Mouse (Mus musculus): ENCODE results near the gene Aldh1b1. TPM values are rescaled to one million over a fixed set of nuclear protein-coding genes. Genes with fewer than 3 reads are reported as not detected.
A peak's percentile ranks its signal among the peaks of the same experiment; 100 is the strongest.

Gene Aldh1b1
- polyA plus RNA-seq, 1 experiment from 2014 or later = 638 TPM

GRCm38 (mm10) chr4:45820074-45820830, 21.4 kb downstream of the Aldh1b1 start:
- Histone ChIP-seq H3K27ac (ENCODE audit: low read length) (no peak overlapping the region), H3K9me3 (ENCODE audit: control insufficient read depth, low read length) (no peaks in the 10 kb centered on the region), H3K4me1 (ENCODE audit: control insufficient read depth, insufficient read depth, low read length) (peaks cover 14% of the 10 kb centered on the region), H3K9ac (ENCODE audit: low read depth, low read length) (no peak overlapping the region), H3K4me2 (ENCODE audit: low read depth, low read length) (no peak overlapping the region), H3K36me3 (ENCODE audit: control insufficient read depth, insufficient read depth, low read length) (no peaks in the 10 kb centered on the region), H3K4me3 (ENCODE audit: low read length) (no peak overlapping the region), H3K27me3 (replicated peaks; ENCODE audit: control insufficient read depth, insufficient read depth, low read length) (peaks cover 17% of the 10 kb centered on the region)
- WGBS = 39% methylated on average over 8 of the region's 8 CpGs
- ATAC-seq = 0 out of 2 replicates have a peak, but pooled peaks have one; percentile 16

GRCm38 (mm10) chr4:45821995-45822394, 23.2 kb downstream of the Aldh1b1 start:
- H3K9ac ChIP-seq (ENCODE audit: low read depth, low read length) = no peak overlapping the region
- H3K4me3 ChIP-seq (ENCODE audit: low read length) = no peak overlapping the region
- peaks cover 33% of the 10 kb centered on the region for H3K27me3 ChIP-seq (replicated peaks; ENCODE audit: control insufficient read depth, insufficient read depth, low read length)
- 40% methylated on average over 3 of the region's 3 CpGs for WGBS
- H3K9me3 ChIP-seq (ENCODE audit: control insufficient read depth, low read length) = no peaks in the 10 kb centered on the region
- no peaks in the 10 kb centered on the region for H3K36me3 ChIP-seq (ENCODE audit: control insufficient read depth, insufficient read depth, low read length)
- no peak for ATAC-seq
- no peak overlapping the region for H3K27ac ChIP-seq (ENCODE audit: low read length)
- peaks cover 19% of the 10 kb centered on the region for H3K4me1 ChIP-seq (ENCODE audit: control insufficient read depth, insufficient read depth, low read length)
- H3K4me2 ChIP-seq (ENCODE audit: low read depth, low read length) = no peak overlapping the region

- Histone ChIP-seq H3K27me3 (replicated peaks; ENCODE audit: control insufficient read depth, insufficient read depth, low read length) (peaks cover 43% of the 10 kb centered on the region), H3K9ac (ENCODE audit: low read depth, low read length) (no peak overlapping the region)
- ATAC-seq = no peak
Measured at GRCm38 (mm10) chr4:45822781-45823575, 24.2 kb downstream of the Aldh1b1 start.

GRCm38 (mm10) chr4:45824049-45824760, 25.4 kb downstream of the Aldh1b1 start:
- H3K4me3 ChIP-seq (ENCODE audit: low read length) = no peak overlapping the region
- WGBS = 22% methylated on average over 10 of the region's 10 CpGs
- H3K9ac ChIP-seq (ENCODE audit: low read depth, low read length) = no peak overlapping the region
- no peak overlapping the region for H3K4me2 ChIP-seq (ENCODE audit: low read depth, low read length)
- H3K27me3 ChIP-seq (replicated peaks; ENCODE audit: control insufficient read depth, insufficient read depth, low read length) = peaks cover 51% of the 10 kb centered on the region
- no peaks in the 10 kb centered on the region for H3K36me3 ChIP-seq (ENCODE audit: control insufficient read depth, insufficient read depth, low read length)
- H3K27ac ChIP-seq (ENCODE audit: low read length) = no peak overlapping the region
- H3K9me3 ChIP-seq (ENCODE audit: control insufficient read depth, low read length) = no peaks in the 10 kb centered on the region
- peaks cover 12% of the 10 kb centered on the region for H3K4me1 ChIP-seq (ENCODE audit: control insufficient read depth, insufficient read depth, low read length)
- ATAC-seq = no peak

More at GRCm38 (mm10) chr4:45822781-45823575, 24.2 kb downstream of the Aldh1b1 start:
- Histone ChIP-seq H3K4me3 (ENCODE audit: low read length) (no peak overlapping the region), H3K4me2 (ENCODE audit: low read depth, low read length) (no peak overlapping the region), H3K9me3 (ENCODE audit: control insufficient read depth, low read length) (no peaks in the 10 kb centered on the region), H3K4me1 (ENCODE audit: control insufficient read depth, insufficient read depth, low read length) (peaks cover 19% of the 10 kb centered on the region), H3K27ac (ENCODE audit: low read length) (no peak overlapping the region), H3K36me3 (ENCODE audit: control insufficient read depth, insufficient read depth, low read length) (no peaks in the 10 kb centered on the region)
- WGBS = 42% methylated on average over 11 of the region's 11 CpGs

- H3K9ac ChIP-seq (ENCODE audit: low read depth, low read length) = no peak overlapping the region
- peaks cover 55% of the 10 kb centered on the region for H3K27me3 ChIP-seq (replicated peaks; ENCODE audit: control insufficient read depth, insufficient read depth, low read length)
- no peak for ATAC-seq
- 31% methylated on average over 14 of the region's 14 CpGs for WGBS
- no peaks in the 10 kb centered on the region for H3K9me3 ChIP-seq (ENCODE audit: control insufficient read depth, low read length)
- H3K4me3 ChIP-seq (ENCODE audit: low read length) = no peak overlapping the region
- H3K27ac ChIP-seq (ENCODE audit: low read length) = no peak overlapping the region
- H3K4me2 ChIP-seq (ENCODE audit: low read depth, low read length) = no peak overlapping the region
- H3K36me3 ChIP-seq (ENCODE audit: control insufficient read depth, insufficient read depth, low read length) = no peaks in the 10 kb centered on the region
- H3K4me1 ChIP-seq (ENCODE audit: control insufficient read depth, insufficient read depth, low read length) = peaks cover 6% of the 10 kb centered on the region; the same call in 1 of the 2 replicates
Measured at GRCm38 (mm10) chr4:45824761-45825556, 26.1 kb downstream of the Aldh1b1 start.

DNA sequence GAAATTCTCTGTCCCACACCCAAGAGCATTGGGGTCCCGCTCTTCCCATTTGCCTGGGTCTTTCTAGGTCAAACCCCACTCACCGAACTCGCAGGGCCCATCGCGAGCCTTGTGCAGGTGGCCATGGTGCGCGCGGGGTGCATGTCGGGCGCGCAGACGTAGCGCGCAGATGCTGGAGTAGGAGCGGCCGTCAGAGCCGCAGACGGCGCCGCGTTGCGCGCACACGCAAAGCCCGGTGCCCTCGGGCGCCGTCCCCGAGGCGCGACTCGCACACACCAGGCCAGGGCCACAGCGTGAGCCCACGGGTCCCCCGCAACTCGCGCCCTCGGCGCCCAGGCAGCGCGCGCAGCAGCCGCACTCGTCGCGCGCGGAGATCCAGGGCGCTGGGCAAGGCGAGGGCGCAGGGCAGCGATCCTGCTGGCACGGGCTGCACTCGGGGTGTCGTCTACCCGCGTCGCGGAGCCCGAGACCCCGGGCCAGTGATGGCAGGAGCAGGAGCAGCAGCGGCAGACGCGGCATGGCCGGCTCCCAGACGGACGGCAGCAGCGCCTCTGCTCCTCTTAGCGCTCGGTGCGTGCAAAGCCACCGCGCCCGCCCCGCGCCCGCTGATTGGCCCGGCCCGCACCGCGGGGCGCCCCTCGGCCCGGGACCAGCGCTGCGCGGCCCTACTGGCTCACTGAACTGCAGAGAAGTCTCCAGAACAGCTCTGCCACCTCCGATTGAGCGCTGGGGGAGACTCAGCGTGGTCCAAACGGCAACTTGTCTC, 27.6 kb downstream of the Aldh1b1 start, which contains the start of gene Igfbpl1:
Gene Igfbpl1 (minus strand): TSS at position 649 of the 766 bp plus-strand sequence.
- Histone ChIP-seq H3K4me1 (ENCODE audit: control insufficient read depth, insufficient read depth, low read length) (peaks cover 6% of the 10 kb centered on the region; the same call in 1 of the 2 replicates), H3K9me3 (ENCODE audit: control insufficient read depth, low read length) (no peaks in the 10 kb centered on the region), H3K27me3 (replicated peaks; ENCODE audit: control insufficient read depth, insufficient read depth, low read length) (peaks cover 55% of the 10 kb centered on the region), H3K36me3 (ENCODE audit: control insufficient read depth, insufficient read depth, low read length) (no peaks in the 10 kb centered on the region), H3K4me2 (ENCODE audit: low read depth, low read length) (peak within 1 kb of the TSS; percentile 73), H3K4me3 (ENCODE audit: low read length) (peak within 1 kb of the TSS; percentile 48), H3K27ac (ENCODE audit: low read length) (no peak within 1 kb of the TSS), H3K9ac (ENCODE audit: low read depth, low read length) (no peak within 1 kb of the TSS)
- WGBS = under 1% methylated on average over 89 of the region's 91 CpGs
- ATAC-seq = 0 out of 2 replicates have a peak, but pooled peaks have one; percentile 26

DNA sequence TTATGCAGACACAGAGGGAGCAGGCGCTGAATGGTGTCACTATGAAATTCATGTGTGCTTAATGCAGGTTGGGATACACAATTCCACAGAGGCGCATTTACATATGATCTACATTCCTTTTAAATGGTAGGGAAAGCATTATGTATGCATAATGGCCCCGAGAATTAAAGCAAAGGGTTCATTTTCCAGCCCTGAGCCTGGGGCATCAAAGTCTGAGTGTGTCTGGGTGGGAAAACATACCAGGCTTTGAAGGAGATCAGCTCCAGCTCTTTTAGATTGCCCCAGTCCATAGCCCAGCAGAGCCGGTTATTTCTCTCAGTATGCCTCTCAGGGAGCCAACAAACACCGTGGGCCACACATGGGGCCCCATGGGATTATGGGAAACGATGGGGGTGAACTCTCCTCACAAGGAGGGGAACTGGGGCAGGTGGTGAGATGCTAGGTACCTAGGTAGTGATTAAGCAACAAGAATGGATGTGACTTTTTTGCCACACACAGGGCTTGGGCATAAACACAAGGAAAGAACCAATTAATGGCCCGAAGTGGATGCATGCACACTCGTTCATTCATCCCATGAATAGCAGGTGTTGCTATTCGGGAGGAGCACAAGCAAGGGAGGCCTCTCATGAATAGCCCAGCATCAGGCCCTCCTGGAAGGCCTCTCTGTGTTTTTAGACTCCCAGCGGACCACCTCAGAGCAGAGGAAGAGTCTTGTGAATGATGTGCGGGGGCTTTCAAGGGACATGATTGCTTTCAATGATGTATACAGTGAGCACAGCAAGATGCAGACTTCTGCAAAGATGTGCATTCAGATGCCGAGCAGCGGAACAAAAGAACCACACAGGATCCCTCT, 31.3 kb downstream of the Aldh1b1 start:
- Histone ChIP-seq H3K4me2 (ENCODE audit: low read depth, low read length) (no peak overlapping the region), H3K27me3 (replicated peaks; ENCODE audit: control insufficient read depth, insufficient read depth, low read length) (peaks cover 39% of the 10 kb centered on the region), H3K4me1 (ENCODE audit: control insufficient read depth, insufficient read depth, low read length) (peaks cover 6% of the 10 kb centered on the region; the same call in 1 of the 2 replicates), H3K9ac (ENCODE audit: low read depth, low read length) (no peak overlapping the region), H3K9me3 (ENCODE audit: control insufficient read depth, low read length) (no peaks in the 10 kb centered on the region), H3K4me3 (ENCODE audit: low read length) (no peak overlapping the region), H3K27ac (ENCODE audit: low read length) (no peak overlapping the region), H3K36me3 (ENCODE audit: control insufficient read depth, insufficient read depth, low read length) (no peaks in the 10 kb centered on the region)
- ATAC-seq = no peak
- 64% methylated on average over 13 of the region's 13 CpGs for WGBS
